Mouse (Mus musculus) intestine, embryonic 14.5 days (tissue): ENCODE measurements at regions not wholly inside any gene's neighbourhood (a gene's known extent, or its start where the extent isn't known, plus 50 kb on each side); places are given as distances from the start of the nearest gene placed in this dataset.

ENCODE experiments used
- ATAC-seq: fragments of 200-750 bp; cut with Nextera tagmentation; replicated peaks from 2 replicates; pipeline ENCODE4 v1.8.0; 2017; ENCODE audit warnings: low read depth, moderate number of reproducible peaks, moderate TSS enrichment, moderate library complexity; ENCODE audit not compliant: low FRiP score, low TSS enrichment
- DNase-seq: peaks from one replicate; pipeline ENCODE4 v3.0.0-alpha.2; 2018; ENCODE audit warnings: low spot score
- H3K27ac ChIP-seq: fragments of 300-500 bp; sonication (generic); 2 replicates; pipeline ENCODE4 v1.5.1; 2014; ENCODE audit warnings: low read depth, mild to moderate bottlenecking, control low read depth
- H3K27me3 ChIP-seq: fragments of 300-500 bp; sonication (generic); replicated peaks from 2 replicates; pipeline ENCODE4 v1.6.1; 2014; ENCODE audit warnings: low read length, control low read depth; ENCODE audit not compliant: control insufficient read depth, insufficient read depth
- H3K36me3 ChIP-seq: fragments of 300-500 bp; sonication (generic); 2 replicates; pipeline ENCODE4 v1.6.1; 2014; ENCODE audit warnings: low read length, control low read depth; ENCODE audit not compliant: control insufficient read depth, insufficient read depth
- H3K4me1 ChIP-seq: fragments of 300-500 bp; sonication (generic); replicated peaks from 2 replicates; pipeline ENCODE4 v1.6.1; 2014; ENCODE audit warnings: low read length, control low read depth, mixed read lengths; ENCODE audit not compliant: control insufficient read depth, insufficient read depth
- H3K4me2 ChIP-seq: fragments of 300-500 bp; sonication (generic); 2 replicates; pipeline ENCODE4 v1.6.1; 2014; ENCODE audit warnings: low read length
- H3K4me3 ChIP-seq: fragments of 300-500 bp; sonication (generic); 2 replicates; pipeline ENCODE4 v1.5.1; 2014; ENCODE audit warnings: low read depth, low read length, control low read depth, mixed read lengths
- H3K9ac ChIP-seq: fragments of 300-500 bp; sonication (generic); 2 replicates; pipeline ENCODE4 v1.6.1; 2014; ENCODE audit warnings: mild to moderate bottlenecking, low read length
- H3K9me3 ChIP-seq: fragments of 300-500 bp; sonication (generic); 2 replicates; pipeline ENCODE4 v1.6.1; 2016; ENCODE audit warnings: low read length, control low read depth; ENCODE audit not compliant: control insufficient read depth
- WGBS: fragments of 180-500 bp; shearing (Covaris S2); extraction: QIAGEN DNeasy Blood & Tissue Kit; methylation state at CpG from one replicate; pipeline ENCODE4 v1.1.7; 2014; 5-methylcytosine and 5-hydroxymethylcytosine counted together

DNA sequence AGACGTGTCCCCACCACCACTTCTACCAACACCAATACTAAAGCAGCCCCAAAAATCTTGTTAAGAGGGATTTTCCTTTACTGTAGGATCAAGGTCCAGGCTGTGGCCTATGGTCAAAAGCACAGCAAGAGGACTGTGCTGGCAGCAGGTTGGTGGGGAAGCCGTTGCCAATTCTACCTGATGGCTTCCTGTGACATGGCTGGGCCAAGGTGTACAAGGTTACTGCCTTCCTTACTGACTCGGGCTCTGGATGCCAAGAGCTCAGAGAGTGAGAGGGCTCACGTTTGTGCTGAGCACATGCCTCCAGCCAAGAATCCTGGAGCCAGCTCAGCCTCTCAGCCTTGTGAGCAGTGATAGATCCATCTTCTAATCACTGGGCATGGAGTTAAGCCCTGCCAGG, 92.3 kb upstream of the Vstm2b start:
- Histone ChIP-seq H3K27ac (no peak overlapping the region), H3K4me2 (no peak overlapping the region), H3K9me3 (no peaks in the 10 kb centered on the region), H3K9ac (no peak overlapping the region), H3K36me3 (no peaks in the 10 kb centered on the region), H3K4me3 (no peak overlapping the region), H3K4me1 (no peaks in the 10 kb centered on the region), H3K27me3 (no peaks in the 10 kb centered on the region)
- WGBS = 79% methylated on average over 4 of the region's 4 CpGs
- ATAC-seq (no peak), DNase-seq (no peak)

GRCm38 (mm10) chr7:40812952-40813351, 85.2 kb upstream of the Vstm2b start:
- Histone ChIP-seq H3K9ac (no peak overlapping the region), H3K4me2 (no peak overlapping the region), H3K27ac (no peak overlapping the region), H3K9me3 (no peaks in the 10 kb centered on the region), H3K4me1 (no peaks in the 10 kb centered on the region), H3K27me3 (no peaks in the 10 kb centered on the region), H3K4me3 (no peak overlapping the region), H3K36me3 (no peaks in the 10 kb centered on the region)
- 74% methylated on average over 4 of the region's 4 CpGs for WGBS
- no peak for DNase-seq
- no peak for ATAC-seq

DNA sequence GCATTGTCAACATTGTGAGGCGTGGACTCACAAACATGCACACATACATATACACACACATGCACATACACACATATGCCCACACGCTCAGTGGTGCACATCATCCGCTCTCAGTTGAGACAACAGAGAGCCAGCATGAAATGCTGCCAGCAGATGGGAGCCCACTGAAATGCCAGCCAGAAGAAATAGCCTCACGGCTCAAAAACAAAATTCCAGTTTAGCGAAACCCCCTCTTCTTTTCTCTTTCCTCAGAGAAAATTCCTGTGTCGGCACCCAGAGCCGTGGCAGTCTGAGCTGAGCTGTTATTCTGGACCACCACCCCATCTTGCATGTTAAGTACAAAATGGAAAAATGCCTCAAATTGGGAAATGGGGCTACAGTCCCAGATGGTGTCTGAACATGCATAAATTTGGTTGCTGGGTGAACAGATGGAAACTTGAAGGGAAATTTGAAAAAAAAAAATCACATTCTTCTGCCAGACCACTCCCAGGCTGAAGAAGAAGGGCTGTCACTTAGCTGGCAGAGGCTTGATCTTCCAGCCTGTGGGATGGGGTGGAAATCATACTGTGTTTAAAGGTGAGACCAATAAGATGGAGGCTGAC, 72.9 kb upstream of the Vstm2b start:
- Histone ChIP-seq H3K9ac (no peak overlapping the region), H3K4me2 (no peak overlapping the region), H3K27ac (no peak overlapping the region), H3K27me3 (no peaks in the 10 kb centered on the region), H3K4me3 (no peak overlapping the region), H3K36me3 (no peaks in the 10 kb centered on the region), H3K9me3 (no peaks in the 10 kb centered on the region), H3K4me1 (no peaks in the 10 kb centered on the region)
- 85% methylated on average over 7 of the region's 7 CpGs for WGBS
- ATAC-seq = no peak
- DNase-seq = no peak

DNA sequence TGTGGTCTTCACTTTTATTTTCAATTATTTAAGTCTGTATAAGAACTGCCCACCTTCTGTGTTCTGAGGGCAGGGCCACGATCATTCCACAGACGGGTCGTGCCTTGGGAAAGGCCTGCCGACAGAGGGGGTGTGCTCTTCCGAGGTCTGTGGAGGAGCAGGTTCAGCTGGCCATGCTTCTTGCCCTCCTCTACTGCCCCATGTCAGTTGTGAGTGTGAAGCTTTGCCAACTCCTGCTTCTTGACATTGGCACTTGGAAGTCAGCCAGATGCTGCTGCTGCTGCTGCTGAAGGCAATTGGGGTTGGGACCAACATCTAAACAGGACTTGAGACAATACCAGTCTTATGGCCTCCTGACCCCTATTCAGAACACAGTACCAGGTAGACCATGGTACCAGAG, 68.6 kb upstream of the Vstm2b start:
- no peaks in the 10 kb centered on the region for H3K27me3 ChIP-seq
- DNase-seq (no peak), ATAC-seq (no peak)
- H3K9ac ChIP-seq = no peak overlapping the region
- no peak overlapping the region for H3K27ac ChIP-seq
- no peaks in the 10 kb centered on the region for H3K4me1 ChIP-seq
- no peak overlapping the region for H3K4me2 ChIP-seq
- WGBS = 93% methylated on average over 5 of the region's 5 CpGs
- no peaks in the 10 kb centered on the region for H3K36me3 ChIP-seq
- no peaks in the 10 kb centered on the region for H3K9me3 ChIP-seq
- no peak overlapping the region for H3K4me3 ChIP-seq

- 84% methylated on average over 4 of the region's 4 CpGs for WGBS
Observed at GRCm38 (mm10) chr7:40831583-40831982, 66.5 kb upstream of the Vstm2b start.

DNA sequence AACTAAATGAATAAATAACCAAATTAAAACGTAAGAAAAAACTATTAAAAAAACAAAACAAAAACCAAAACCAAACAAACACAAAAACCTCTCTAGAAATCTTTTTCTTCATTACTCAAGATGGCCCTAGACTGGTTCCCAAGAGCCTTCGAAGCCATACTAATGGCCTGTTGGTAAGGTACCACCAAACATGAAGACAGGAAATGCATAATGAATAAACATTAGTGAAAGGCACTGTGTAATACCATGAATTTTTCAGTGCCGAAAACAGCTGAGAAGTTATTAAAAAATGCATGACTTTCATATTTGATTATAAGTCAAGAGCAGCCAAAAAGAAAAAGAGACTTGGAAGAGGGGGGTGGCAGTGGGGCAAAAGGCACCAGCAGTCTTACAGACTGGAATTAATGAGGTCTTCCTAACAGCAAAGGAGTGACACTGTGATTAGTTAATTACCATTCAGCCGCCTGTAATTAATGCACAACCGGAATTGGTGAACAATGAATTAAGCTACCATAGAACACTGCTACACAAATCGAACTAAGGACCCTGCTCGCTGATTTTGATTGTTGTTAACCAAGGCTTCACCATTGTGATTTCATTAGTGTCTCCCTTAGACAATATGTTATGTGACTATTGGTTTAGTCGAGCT, 55.7 kb upstream of the Vstm2b start:
- WGBS = 86% methylated on average over 8 of the region's 8 CpGs
- no peak overlapping the region for H3K27ac ChIP-seq
- ATAC-seq (no peak), DNase-seq (no peak)
- H3K4me3 ChIP-seq = no peak overlapping the region
- no peaks in the 10 kb centered on the region for H3K4me1 ChIP-seq
- no peaks in the 10 kb centered on the region for H3K27me3 ChIP-seq
- H3K9ac ChIP-seq = no peak overlapping the region
- H3K4me2 ChIP-seq = no peak overlapping the region
- no peaks in the 10 kb centered on the region for H3K36me3 ChIP-seq
- no peaks in the 10 kb centered on the region for H3K9me3 ChIP-seq

More at GRCm38 (mm10) chr7:40831583-40831982, 66.5 kb upstream of the Vstm2b start:
- H3K36me3 ChIP-seq = no peaks in the 10 kb centered on the region
- no peak overlapping the region for H3K4me2 ChIP-seq
- no peak overlapping the region for H3K9ac ChIP-seq
- H3K4me3 ChIP-seq = no peak overlapping the region
- ATAC-seq = no peak
- no peak for DNase-seq
- H3K9me3 ChIP-seq = no peaks in the 10 kb centered on the region
- H3K27ac ChIP-seq = no peak overlapping the region
- H3K4me1 ChIP-seq = no peaks in the 10 kb centered on the region
- no peaks in the 10 kb centered on the region for H3K27me3 ChIP-seq

GRCm38 (mm10) chr7:40846512-40846911, 51.6 kb upstream of the Vstm2b start:
- H3K9ac ChIP-seq = no peak overlapping the region
- H3K9me3 ChIP-seq = no peaks in the 10 kb centered on the region
- no peak overlapping the region for H3K27ac ChIP-seq
- 75% methylated on average over 6 of the region's 6 CpGs for WGBS
- H3K4me1 ChIP-seq = no peaks in the 10 kb centered on the region
- no peak for DNase-seq
- H3K4me2 ChIP-seq = no peak overlapping the region
- H3K36me3 ChIP-seq = no peaks in the 10 kb centered on the region
- H3K27me3 ChIP-seq = no peaks in the 10 kb centered on the region
- ATAC-seq = no peak
- H3K4me3 ChIP-seq = no peak overlapping the region
